Mouse (Mus musculus) liver, embryonic 13.5 days (tissue): ENCODE data around the gene Cars2. TPM values are rescaled to one million over a fixed set of nuclear protein-coding genes. Genes with fewer than 3 reads are reported as not detected.
A peak's percentile ranks its signal among the peaks of the same experiment; 100 is the strongest.

Experiments
- ATAC-seq: fragments of 200-750 bp; cut with Nextera tagmentation; 2 replicates; pipeline ENCODE4 v1.8.0; 2017; ENCODE audit warnings: low read depth, mild to moderate bottlenecking, moderate number of reproducible peaks, moderate library complexity
- DNase-seq: peaks from one replicate; pipeline ENCODE4 v3.0.0; 2022
- H3K27ac ChIP-seq: fragments of 300-500 bp; sonication (generic); 2 replicates; pipeline ENCODE4 v1.5.1; 2015; ENCODE audit warnings: moderate library complexity, mild to moderate bottlenecking, inconsistent platforms
- H3K27me3 ChIP-seq: fragments of 300-500 bp; sonication (generic); 2 replicates; pipeline ENCODE4 v1.6.1; 2015; ENCODE audit warnings: mild to moderate bottlenecking, inconsistent platforms
- H3K36me3 ChIP-seq: fragments of 300-500 bp; sonication (generic); 2 replicates; pipeline ENCODE4 v1.6.1; 2015; ENCODE audit warnings: mild to moderate bottlenecking, inconsistent platforms
- H3K4me1 ChIP-seq: fragments of 300-500 bp; sonication (generic); replicated peaks from 2 replicates; pipeline ENCODE4 v1.6.1; 2015; ENCODE audit warnings: inconsistent platforms
- H3K4me2 ChIP-seq: fragments of 300-500 bp; sonication (generic); 2 replicates; pipeline ENCODE4 v1.6.1; 2015; ENCODE audit warnings: inconsistent platforms, mild to moderate bottlenecking, moderate library complexity
- H3K4me3 ChIP-seq: fragments of 300-500 bp; sonication (generic); replicated peaks from 2 replicates; pipeline ENCODE4 v1.5.1; 2015; ENCODE audit warnings: mild to moderate bottlenecking, inconsistent platforms
- H3K9ac ChIP-seq: fragments of 300-500 bp; sonication (generic); 2 replicates; pipeline ENCODE4 v1.6.1; 2015; ENCODE audit warnings: mild to moderate bottlenecking, inconsistent platforms
- H3K9me3 ChIP-seq: fragments of 300-500 bp; sonication (generic); replicated peaks from 2 replicates; pipeline ENCODE4 v1.6.1; 2016; ENCODE audit warnings: inconsistent platforms
- WGBS: fragments of 180-500 bp; shearing (Covaris S2); methylation state at CpG from one replicate; pipeline ENCODE4 v1.1.7; 2015; ENCODE audit not compliant: insufficient replicate concordance; 5-methylcytosine and 5-hydroxymethylcytosine counted together
- polyA plus RNA-seq: library from polyadenylated mRNA; unstranded; fragments of >200 nt; fragmentation: Nextera tagmentation; extraction: Ambion mirVana; gene quantifications from 2 replicates; pipeline ENCODE4 v1.2.1, GENCODE M21; 2015

The Cars2 gene
- polyA plus RNA-seq, result 17.9 and 19.4 TPM in 2 replicates

DNA sequence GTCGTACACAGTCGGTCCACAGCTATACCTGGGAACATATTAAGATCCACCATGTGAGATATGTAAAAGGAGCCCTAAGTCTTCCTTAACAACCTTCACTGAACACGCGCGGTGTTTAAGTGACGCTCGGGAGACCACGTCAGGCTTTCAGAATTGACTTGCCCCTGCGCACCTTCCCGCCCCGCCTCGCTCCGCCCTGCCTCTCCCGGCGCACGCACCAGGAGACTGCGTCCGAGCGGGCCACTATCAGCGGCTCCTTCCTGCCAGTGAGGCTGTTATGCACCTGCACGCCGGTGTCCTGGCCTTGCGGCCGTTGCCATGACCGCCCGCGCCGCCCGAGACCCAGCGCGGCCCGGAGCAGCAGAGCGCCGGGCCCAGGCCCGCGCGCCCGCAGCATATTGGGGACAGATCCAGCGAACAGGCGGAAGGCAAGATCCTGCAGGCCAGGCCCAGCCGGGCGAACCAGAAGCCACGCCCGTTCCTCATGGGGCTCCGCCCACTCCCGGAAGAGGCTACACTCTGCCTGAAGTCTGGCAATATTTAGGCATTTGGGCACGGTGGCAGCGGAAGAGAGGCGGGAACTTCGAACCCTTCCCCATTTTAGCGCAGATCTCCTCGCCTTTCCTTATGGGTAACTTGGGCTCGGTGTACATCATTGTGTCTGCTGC is at the start of gene Cars2:
Gene Cars2 (minus strand): TSS at position 503 of the 668 bp plus-strand sequence.
- peak within 1 kb of the TSS; percentile 85 for H3K27ac ChIP-seq
- H3K36me3 ChIP-seq, result peaks cover 22% of the 10 kb centered on the region; the same call in 1 of the 2 replicates
- ATAC-seq (peak; percentile 81), DNase-seq (peak; percentile 91)
- peak within 1 kb of the TSS; percentile 75 for H3K4me3 ChIP-seq
- peak within 1 kb of the TSS; percentile 83 for H3K9ac ChIP-seq
- under 1% methylated on average over 52 of the region's 53 CpGs for WGBS
- no peaks in the 10 kb centered on the region for H3K27me3 ChIP-seq
- H3K9me3 ChIP-seq, result no peaks in the 10 kb centered on the region
- H3K4me2 ChIP-seq, result peak within 1 kb of the TSS; percentile 75
- peaks cover 39% of the 10 kb centered on the region for H3K4me1 ChIP-seq

DNA sequence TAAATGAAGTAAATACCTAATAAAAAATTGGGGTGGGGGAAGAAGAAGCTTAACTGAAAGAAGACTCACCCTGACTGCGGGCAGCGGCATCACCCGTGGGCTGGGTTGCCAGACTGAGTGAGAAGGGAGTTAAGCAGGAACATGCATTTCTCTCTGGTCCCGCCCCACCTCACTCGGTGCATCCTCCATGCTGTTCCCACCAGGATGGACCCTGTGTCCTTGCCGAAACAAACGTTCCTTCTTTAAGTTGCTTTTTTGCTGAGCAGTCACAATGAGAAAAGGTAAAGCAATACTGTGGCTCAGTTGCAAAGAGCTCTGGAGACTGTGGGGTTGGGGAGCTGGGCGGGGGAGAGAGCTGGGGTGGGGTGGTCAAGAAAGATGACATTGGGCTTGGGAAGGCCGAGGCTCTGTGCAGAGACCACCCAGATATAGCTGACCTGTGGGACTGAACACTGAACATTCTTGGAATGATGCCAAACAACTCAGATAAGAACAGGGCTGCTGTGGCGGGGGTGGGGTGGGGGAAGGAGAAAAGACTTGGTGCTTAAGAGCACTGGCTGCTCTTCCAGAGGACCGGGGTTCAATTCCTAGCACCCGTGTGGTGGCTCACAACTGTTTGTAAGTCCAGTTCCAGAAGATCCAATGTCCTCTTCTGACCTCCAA is 42.8 kb upstream of the Cars2 start:
- no peak overlapping the region for H3K4me3 ChIP-seq
- DNase-seq (no peak), ATAC-seq (no peak)
- no peak overlapping the region for H3K27ac ChIP-seq
- H3K36me3 ChIP-seq, result no peaks in the 10 kb centered on the region
- no peaks in the 10 kb centered on the region for H3K9me3 ChIP-seq
- no peak overlapping the region for H3K4me2 ChIP-seq
- no peak overlapping the region for H3K9ac ChIP-seq
- 58% methylated on average over 12 of the region's 12 CpGs for WGBS
- H3K27me3 ChIP-seq, result no peaks in the 10 kb centered on the region
- peaks cover 11% of the 10 kb centered on the region for H3K4me1 ChIP-seq

DNA sequence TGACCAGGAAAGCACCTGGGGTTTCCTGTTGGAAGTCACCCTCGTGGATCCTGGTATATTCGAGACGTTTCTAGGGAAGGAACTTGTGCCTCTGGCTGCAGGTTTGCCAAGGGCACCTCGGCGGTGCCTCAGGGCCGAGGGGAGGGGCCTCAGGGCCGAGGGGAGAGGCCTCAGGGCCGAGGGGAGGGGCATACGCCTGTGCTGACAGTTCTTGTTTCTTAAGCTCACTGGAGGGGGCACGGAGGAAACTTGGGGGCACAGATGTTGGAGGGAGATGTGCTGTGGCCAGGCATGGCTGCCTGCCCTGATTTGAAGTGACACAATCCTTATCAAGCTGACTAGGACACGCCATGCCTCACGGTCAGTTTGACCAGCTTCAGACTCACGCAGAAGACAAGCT is 41.7 kb upstream of the Cars2 start:
- Histone ChIP-seq H3K9me3 (no peaks in the 10 kb centered on the region), H3K9ac (no peak overlapping the region), H3K27ac (no peak overlapping the region), H3K27me3 (no peaks in the 10 kb centered on the region), H3K4me1 (peaks cover 11% of the 10 kb centered on the region), H3K36me3 (no peaks in the 10 kb centered on the region), H3K4me2 (peak overlapping the region; percentile 28), H3K4me3 (no peak overlapping the region)
- WGBS, result 11% methylated on average over 13 of the region's 13 CpGs
- DNase-seq (peak; percentile 28), ATAC-seq (peak; percentile 66; the same call in 1 of the 2 replicates)

DNA sequence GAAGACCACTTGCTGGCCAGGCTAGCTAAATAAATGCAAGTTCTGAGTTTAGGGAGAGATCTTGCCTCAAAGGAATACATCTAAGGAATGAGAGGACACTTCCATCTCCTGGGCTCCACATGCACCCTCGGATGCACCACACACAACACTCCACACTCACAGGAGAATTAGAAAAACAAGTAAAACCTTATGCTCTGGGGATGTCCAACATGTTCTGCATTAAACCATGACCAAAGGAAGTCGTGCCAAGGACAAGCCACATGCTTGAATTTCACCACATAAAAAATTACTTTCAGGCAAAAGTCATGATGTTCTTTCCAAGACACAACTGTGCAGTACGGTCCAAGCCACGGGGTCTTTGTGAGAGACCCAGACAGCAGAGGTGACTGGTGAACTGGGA is 41.3 kb upstream of the Cars2 start:
- Histone ChIP-seq H3K36me3 (no peaks in the 10 kb centered on the region), H3K4me2 (peak overlapping the region; percentile 28; the same call in 1 of the 2 replicates), H3K27me3 (no peaks in the 10 kb centered on the region), H3K9me3 (no peaks in the 10 kb centered on the region), H3K4me3 (no peak overlapping the region), H3K9ac (no peak overlapping the region), H3K27ac (no peak overlapping the region), H3K4me1 (peaks cover 11% of the 10 kb centered on the region)
- no peak for ATAC-seq
- WGBS, result 58% methylated on average over 4 of the region's 4 CpGs
- no peak for DNase-seq

DNA sequence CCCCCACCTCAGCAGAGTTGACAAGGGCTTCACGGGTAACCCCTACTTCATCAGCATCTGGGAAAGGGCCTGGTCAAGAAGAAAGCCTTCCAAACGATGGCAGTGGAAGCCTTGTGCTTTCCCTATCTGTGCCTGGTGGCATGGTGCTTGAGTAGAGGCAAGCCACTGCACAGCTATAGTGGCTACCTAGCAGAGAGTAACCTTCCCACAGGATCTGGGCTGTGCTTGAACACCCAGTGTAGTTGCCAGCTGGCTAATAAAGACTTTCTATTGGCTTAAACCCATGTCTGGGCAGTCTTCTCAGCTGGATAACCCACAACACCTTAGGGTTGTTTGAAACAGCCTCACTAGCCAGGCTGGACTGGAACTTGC is 35.8 kb upstream of the Cars2 start:
- 50% methylated on average over 2 of the region's 2 CpGs for WGBS
- Histone ChIP-seq H3K36me3 (no peaks in the 10 kb centered on the region), H3K4me2 (no peak overlapping the region), H3K27ac (no peak overlapping the region), H3K27me3 (no peaks in the 10 kb centered on the region), H3K4me1 (no peaks in the 10 kb centered on the region), H3K9ac (peak overlapping the region; percentile 23; the same call in 1 of the 2 replicates), H3K4me3 (no peak overlapping the region), H3K9me3 (no peaks in the 10 kb centered on the region)
- DNase-seq (no peak), ATAC-seq (no peak)

DNA sequence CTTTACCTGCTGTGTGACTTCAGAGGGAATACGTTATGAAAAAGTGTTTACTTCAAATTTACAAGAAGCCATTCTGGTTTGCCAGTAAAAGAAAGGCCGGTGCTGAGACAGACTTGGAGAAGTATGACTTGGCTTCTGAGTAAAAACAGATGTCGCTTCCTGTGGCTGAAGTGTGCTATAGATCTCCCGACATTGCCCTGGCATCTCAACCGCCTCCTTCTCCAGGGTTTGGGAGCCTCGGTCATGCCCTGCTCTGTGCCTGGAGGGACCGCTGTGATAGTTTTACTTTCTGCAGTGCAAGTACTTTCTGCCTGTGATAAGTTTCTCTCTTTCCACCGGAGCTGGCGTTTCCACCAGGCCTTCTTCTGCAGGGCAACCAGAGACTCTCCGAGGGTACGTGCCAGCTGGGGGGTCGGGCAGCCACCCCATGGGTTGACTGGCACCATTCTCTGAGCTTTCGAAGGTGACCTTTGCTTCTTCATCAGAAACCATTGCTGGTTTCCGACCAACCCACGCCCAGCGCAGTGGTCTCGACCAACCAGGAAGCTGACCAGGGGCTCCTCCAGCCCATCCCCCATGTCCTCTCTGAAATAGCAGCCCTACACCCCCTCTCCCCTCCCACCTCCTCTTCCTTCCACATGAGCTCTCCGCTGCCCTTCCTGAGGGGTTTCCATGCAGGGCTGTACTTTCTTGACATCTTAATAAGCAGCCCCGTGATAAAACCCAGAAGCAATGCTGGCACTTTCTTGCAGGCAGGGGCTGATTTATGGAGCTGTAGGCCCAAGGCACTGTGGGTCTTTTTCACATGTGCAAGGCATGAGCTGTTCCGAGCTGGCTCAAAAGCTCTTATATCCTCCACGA is 35.2 kb upstream of the Cars2 start:
- no peak for ATAC-seq
- no peak for DNase-seq
- no peak overlapping the region for H3K27ac ChIP-seq
- H3K4me2 ChIP-seq, result no peak overlapping the region
- H3K36me3 ChIP-seq, result no peaks in the 10 kb centered on the region
- H3K27me3 ChIP-seq, result no peaks in the 10 kb centered on the region
- H3K4me3 ChIP-seq, result no peak overlapping the region
- H3K4me1 ChIP-seq, result no peaks in the 10 kb centered on the region
- 56% methylated on average over 21 of the region's 21 CpGs for WGBS
- H3K9me3 ChIP-seq, result no peaks in the 10 kb centered on the region
- no peak overlapping the region for H3K9ac ChIP-seq

DNA sequence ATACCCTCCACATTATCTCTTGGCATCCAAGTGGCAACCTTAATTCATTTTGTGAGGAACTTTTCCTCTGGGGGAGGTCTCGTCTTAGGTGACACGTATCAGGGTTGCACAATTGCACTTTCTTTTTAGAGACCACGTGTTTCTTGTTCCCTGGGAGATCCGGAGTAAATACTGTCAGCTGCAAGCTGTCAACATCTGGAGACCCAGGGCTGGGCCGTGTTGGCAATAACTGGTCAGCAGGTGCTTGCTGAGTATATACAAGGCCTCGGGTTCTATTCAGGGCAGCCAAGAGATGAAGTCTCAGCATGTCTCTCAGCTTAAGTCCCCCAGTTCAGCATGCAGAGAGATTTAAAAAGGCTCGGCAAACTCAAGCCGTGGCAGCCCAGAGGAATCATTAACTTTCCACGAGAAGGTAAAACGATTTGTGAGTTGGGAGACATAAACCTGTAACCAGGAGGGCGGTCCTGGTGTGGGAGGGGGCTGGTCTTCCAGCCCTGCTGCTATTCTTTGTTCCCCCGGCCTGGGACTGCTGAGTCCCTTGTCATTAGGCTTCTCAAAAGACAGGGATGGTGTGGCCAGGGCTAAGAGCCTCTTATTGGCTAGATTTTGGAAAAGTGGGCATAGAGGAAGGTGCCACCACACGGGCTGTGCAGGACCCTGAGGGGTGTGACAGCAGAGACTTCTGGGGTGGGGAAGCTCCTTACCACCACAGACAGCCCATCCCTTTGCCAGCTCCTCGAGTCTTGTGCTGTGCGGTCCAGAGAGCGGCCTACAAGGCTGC is 25.2 kb upstream of the Cars2 start:
- Histone ChIP-seq H3K4me1 (0 out of 2 replicates have a peak, but pooled peaks cover 4% of the 10 kb centered on the region), H3K9ac (no peak overlapping the region), H3K36me3 (no peaks in the 10 kb centered on the region), H3K4me3 (no peak overlapping the region), H3K27me3 (no peaks in the 10 kb centered on the region), H3K4me2 (no peak overlapping the region), H3K27ac (no peak overlapping the region), H3K9me3 (no peaks in the 10 kb centered on the region)
- 52% methylated on average over 16 of the region's 16 CpGs for WGBS
- ATAC-seq (no peak), DNase-seq (no peak)

DNA sequence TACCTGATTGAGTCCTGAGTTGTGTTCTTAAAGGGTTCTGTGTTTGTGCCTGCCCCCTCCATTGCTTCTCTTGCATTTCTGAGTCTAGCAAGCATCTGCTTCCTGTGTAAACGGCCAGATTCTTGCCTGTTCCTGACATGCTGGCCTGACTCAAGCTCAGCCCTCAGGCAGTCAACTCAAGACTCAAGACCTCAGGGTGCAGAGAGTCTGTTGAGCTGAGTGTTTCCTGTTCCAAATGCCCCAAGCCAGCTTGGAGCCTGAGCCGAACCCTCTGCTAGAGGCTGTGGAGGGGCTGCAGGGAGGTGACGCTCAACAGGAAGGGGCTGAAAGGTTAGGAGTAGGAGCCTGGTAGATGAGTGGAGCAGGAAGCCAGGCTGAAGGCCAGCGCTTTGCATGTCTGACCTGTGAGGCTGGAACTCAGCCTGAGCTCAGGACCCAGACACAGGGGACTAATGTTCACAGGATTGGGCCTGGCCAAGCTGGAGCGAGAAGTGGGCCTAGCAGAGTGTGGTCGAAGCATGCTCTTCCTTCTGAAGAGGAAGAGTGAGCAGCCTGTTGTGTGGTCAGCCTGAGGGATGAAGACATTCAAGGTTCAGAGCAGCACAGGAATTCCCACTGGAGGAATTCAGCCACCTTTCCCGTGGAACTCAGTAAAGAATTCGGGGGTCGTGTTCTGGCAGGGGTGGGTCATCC is 24.5 kb upstream of the Cars2 start:
- ATAC-seq (0 out of 2 replicates have a peak, but pooled peaks have one; percentile 26), DNase-seq (no peak)
- Histone ChIP-seq H3K36me3 (no peaks in the 10 kb centered on the region), H3K9me3 (no peaks in the 10 kb centered on the region), H3K4me3 (no peak overlapping the region), H3K4me1 (0 out of 2 replicates have a peak, but pooled peaks cover 5% of the 10 kb centered on the region), H3K4me2 (no peak overlapping the region), H3K27ac (peak overlapping the region; percentile 58), H3K27me3 (no peaks in the 10 kb centered on the region), H3K9ac (no peak overlapping the region)
- WGBS, result 50% methylated on average over 9 of the region's 9 CpGs

DNA sequence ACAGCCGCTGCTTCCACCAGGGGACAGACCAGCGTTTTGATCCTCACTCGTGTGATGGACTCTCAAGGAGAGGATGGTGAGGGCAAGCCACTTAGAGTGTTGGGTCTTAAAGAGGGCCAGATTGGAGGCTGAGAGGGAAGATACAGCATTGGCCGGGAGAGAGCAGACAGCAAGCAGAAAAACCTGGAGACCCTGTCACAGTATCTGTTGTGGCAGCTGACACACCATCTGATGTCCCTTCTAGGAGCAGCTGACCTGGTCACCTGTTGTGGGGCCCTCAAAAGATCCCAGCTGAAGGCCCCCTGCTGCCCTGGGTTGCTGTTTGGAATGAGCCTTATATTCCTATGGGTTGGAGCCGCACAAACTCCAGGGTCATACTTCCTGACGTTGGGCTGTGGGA is 21.8 kb upstream of the Cars2 start:
- WGBS, result 62% methylated on average over 6 of the region's 6 CpGs
- H3K4me3 ChIP-seq, result no peak overlapping the region
- no peak overlapping the region for H3K4me2 ChIP-seq
- no peaks in the 10 kb centered on the region for H3K27me3 ChIP-seq
- 0 out of 2 replicates have a peak, but pooled peaks cover 9% of the 10 kb centered on the region for H3K4me1 ChIP-seq
- H3K9ac ChIP-seq, result no peak overlapping the region
- no peaks in the 10 kb centered on the region for H3K36me3 ChIP-seq
- no peak overlapping the region for H3K27ac ChIP-seq
- H3K9me3 ChIP-seq, result no peaks in the 10 kb centered on the region
- DNase-seq (no peak), ATAC-seq (no peak)

DNA sequence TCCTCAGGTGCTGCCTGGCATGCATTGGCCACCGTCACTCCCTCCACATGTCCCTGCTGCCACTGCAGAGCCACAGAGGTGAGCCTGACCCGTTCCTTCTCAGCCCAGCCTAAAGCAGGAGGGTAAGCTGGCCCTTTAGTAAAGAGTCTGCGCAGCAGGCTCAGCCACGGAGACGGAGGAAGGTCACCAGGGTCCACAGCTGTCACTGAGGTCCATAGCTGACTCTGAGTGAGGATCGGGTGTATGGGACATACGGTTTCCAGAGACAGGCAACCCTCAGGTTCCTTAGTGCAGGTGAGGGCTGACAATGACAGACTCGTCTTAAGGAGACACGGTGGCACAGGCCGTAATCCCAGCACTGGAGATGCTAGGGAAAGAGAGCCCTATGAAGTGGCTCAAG is 21.4 kb upstream of the Cars2 start:
- peaks cover 2% of the 10 kb centered on the region; the same call in 1 of the 2 replicates for H3K36me3 ChIP-seq
- no peak overlapping the region for H3K4me3 ChIP-seq
- H3K9me3 ChIP-seq, result no peaks in the 10 kb centered on the region
- H3K9ac ChIP-seq, result no peak overlapping the region
- WGBS, result 75% methylated on average over 10 of the region's 10 CpGs
- 0 out of 2 replicates have a peak, but pooled peaks cover 9% of the 10 kb centered on the region for H3K4me1 ChIP-seq
- DNase-seq, result no peak
- ATAC-seq, result no peak
- H3K27me3 ChIP-seq, result no peaks in the 10 kb centered on the region
- no peak overlapping the region for H3K27ac ChIP-seq
- H3K4me2 ChIP-seq, result no peak overlapping the region
